Mouse (Mus musculus) megakaryocyte, embryonic 14.5 days (primary cell): ENCODE data around the gene Fry. TPM values are rescaled to one million over a fixed set of nuclear protein-coding genes. Genes with fewer than 3 reads are reported as not detected.

Experiments used
- H3K27me3 ChIP-seq: replicated peaks from 2 replicates; pipeline ENCODE3; 2012; ENCODE audit warnings: inconsistent platforms
- H3K36me3 ChIP-seq: replicated peaks from 2 replicates; pipeline ENCODE3; 2012; ENCODE audit warnings: low read length, inconsistent platforms, mixed read lengths
- H3K4me1 ChIP-seq: 2 replicates; pipeline ENCODE4 v1.6.1; 2012; ENCODE audit warnings: inconsistent platforms
- H3K4me3 ChIP-seq: replicated peaks from 2 replicates; pipeline ENCODE3; 2012; ENCODE audit warnings: moderate library complexity, mild to moderate bottlenecking, inconsistent platforms
- H3K9me3 ChIP-seq: 2 replicates; pipeline ENCODE4 v1.6.1; 2012; ENCODE audit warnings: inconsistent platforms
- FLI1 ChIP-seq: IDR thresholded peaks from 2 replicates; pipeline ENCODE4 v1.6.1; 2012; ENCODE audit warnings: low read length, inconsistent platforms, mixed read lengths
- GATA1 ChIP-seq: IDR thresholded peaks from 3 replicates; pipeline ENCODE4 v1.6.1; 2012; ENCODE audit warnings: mixed read lengths, low read length, inconsistent platforms, borderline replicate concordance
- polyA plus RNA-seq: library from polyadenylated mRNA; stranded (reverse); fragments of >175 nt; gene quantifications from 2 replicates; pipeline ENCODE4 v1.2.3, GENCODE M21; 2012; ENCODE audit warnings: low replicate concordance; ENCODE audit not compliant: insufficient read depth

Fry gene
- polyA plus RNA-seq, 1 experiment, result 1.5 TPM

GRCm38 (mm10) chr5:150294306-150294705 lies 175.9 kb downstream of the Fry start:
- no peak for TF ChIP-seq GATA1
- TF ChIP-seq FLI1, result no peak
- peaks cover 8% of the 10 kb centered on the region for H3K9me3 ChIP-seq
- H3K4me1 ChIP-seq, result no peaks in the 10 kb centered on the region
- no peak overlapping the region for H3K4me3 ChIP-seq
- no peaks in the 10 kb centered on the region for H3K36me3 ChIP-seq
- no peaks in the 10 kb centered on the region for H3K27me3 ChIP-seq

- Histone ChIP-seq H3K9me3 (0 out of 2 replicates have a peak, but pooled peaks cover 2% of the 10 kb centered on the region), H3K4me3 (no peak overlapping the region), H3K27me3 (no peaks in the 10 kb centered on the region), H3K36me3 (no peaks in the 10 kb centered on the region), H3K4me1 (no peaks in the 10 kb centered on the region)
- TF ChIP-seq GATA1 (no peak), FLI1 (no peak)
These were observed 176.7 kb downstream of the Fry start for GRCm38 (mm10) chr5:150295096-150295495.

GRCm38 (mm10) chr5:150298969-150299368 lies 180.5 kb downstream of the Fry start:
- H3K4me3 ChIP-seq, result no peak overlapping the region
- 0 out of 2 replicates have a peak, but pooled peaks cover 2% of the 10 kb centered on the region for H3K9me3 ChIP-seq
- TF ChIP-seq FLI1 (no peak), GATA1 (no peak)
- no peaks in the 10 kb centered on the region for H3K4me1 ChIP-seq
- H3K27me3 ChIP-seq, result no peaks in the 10 kb centered on the region
- no peaks in the 10 kb centered on the region for H3K36me3 ChIP-seq

GRCm38 (mm10) chr5:150302123-150302522 lies 183.7 kb downstream of the Fry start:
- no peaks in the 10 kb centered on the region for H3K36me3 ChIP-seq
- no peak overlapping the region for H3K4me3 ChIP-seq
- no peaks in the 10 kb centered on the region for H3K27me3 ChIP-seq
- TF ChIP-seq FLI1 (no peak), GATA1 (no peak)
- peaks cover 4% of the 10 kb centered on the region for H3K9me3 ChIP-seq
- no peaks in the 10 kb centered on the region for H3K4me1 ChIP-seq

GRCm38 (mm10) chr5:150302996-150303395 lies 184.6 kb downstream of the Fry start:
- H3K9me3 ChIP-seq, result peaks cover 10% of the 10 kb centered on the region
- TF ChIP-seq FLI1 (no peak), GATA1 (no peak)
- no peaks in the 10 kb centered on the region for H3K36me3 ChIP-seq
- no peak overlapping the region for H3K4me3 ChIP-seq
- no peaks in the 10 kb centered on the region for H3K4me1 ChIP-seq
- no peaks in the 10 kb centered on the region for H3K27me3 ChIP-seq

GRCm38 (mm10) chr5:150306497-150306896 lies 188.1 kb downstream of the Fry start:
- H3K4me1 ChIP-seq, result no peaks in the 10 kb centered on the region
- H3K9me3 ChIP-seq, result peaks cover 25% of the 10 kb centered on the region
- no peaks in the 10 kb centered on the region for H3K27me3 ChIP-seq
- H3K36me3 ChIP-seq, result peaks cover 12% of the 10 kb centered on the region
- no peak overlapping the region for H3K4me3 ChIP-seq
- no peak for TF ChIP-seq FLI1
- no peak for TF ChIP-seq GATA1

GRCm38 (mm10) chr5:150313229-150313628 lies 194.8 kb downstream of the Fry start:
- no peaks in the 10 kb centered on the region for H3K4me1 ChIP-seq
- H3K36me3 ChIP-seq, result peaks cover 15% of the 10 kb centered on the region
- no peak overlapping the region for H3K4me3 ChIP-seq
- no peaks in the 10 kb centered on the region for H3K27me3 ChIP-seq
- peaks cover 15% of the 10 kb centered on the region for H3K9me3 ChIP-seq
- TF ChIP-seq FLI1 (no peak), GATA1 (no peak)

GRCm38 (mm10) chr5:150314582-150314981 lies 196.1 kb downstream of the Fry start:
- TF ChIP-seq GATA1, result no peak
- no peak for TF ChIP-seq FLI1
- peaks cover 4% of the 10 kb centered on the region for H3K9me3 ChIP-seq
- H3K4me1 ChIP-seq, result no peaks in the 10 kb centered on the region
- no peak overlapping the region for H3K4me3 ChIP-seq
- no peaks in the 10 kb centered on the region for H3K27me3 ChIP-seq
- peaks cover 15% of the 10 kb centered on the region for H3K36me3 ChIP-seq

- no peaks in the 10 kb centered on the region for H3K27me3 ChIP-seq
- TF ChIP-seq GATA1 (no peak), FLI1 (no peak)
- H3K9me3 ChIP-seq, result peaks cover 8% of the 10 kb centered on the region
- H3K4me3 ChIP-seq, result no peak overlapping the region
- no peaks in the 10 kb centered on the region for H3K4me1 ChIP-seq
- peaks cover 12% of the 10 kb centered on the region for H3K36me3 ChIP-seq
These were observed 207.0 kb downstream of the Fry start for GRCm38 (mm10) chr5:150325411-150325810.

- TF ChIP-seq FLI1 (no peak), GATA1 (no peak)
- peaks cover 12% of the 10 kb centered on the region for H3K36me3 ChIP-seq
- H3K4me3 ChIP-seq, result no peak overlapping the region
- H3K27me3 ChIP-seq, result no peaks in the 10 kb centered on the region
- H3K9me3 ChIP-seq, result peaks cover 3% of the 10 kb centered on the region
- H3K4me1 ChIP-seq, result peaks cover 12% of the 10 kb centered on the region
These were observed 210.2 kb downstream of the Fry start for GRCm38 (mm10) chr5:150328686-150329085.

GRCm38 (mm10) chr5:150331821-150332220 lies 213.4 kb downstream of the Fry start:
- TF ChIP-seq GATA1, result no peak
- no peak for TF ChIP-seq FLI1
- H3K27me3 ChIP-seq, result no peaks in the 10 kb centered on the region
- H3K9me3 ChIP-seq, result peaks cover 10% of the 10 kb centered on the region
- peaks cover 3% of the 10 kb centered on the region for H3K36me3 ChIP-seq
- peaks cover 12% of the 10 kb centered on the region for H3K4me1 ChIP-seq
- H3K4me3 ChIP-seq, result no peak overlapping the region

- peaks cover 14% of the 10 kb centered on the region for H3K9me3 ChIP-seq
- no peaks in the 10 kb centered on the region for H3K27me3 ChIP-seq
- TF ChIP-seq FLI1 (no peak), GATA1 (no peak)
- no peaks in the 10 kb centered on the region for H3K36me3 ChIP-seq
- H3K4me3 ChIP-seq, result no peak overlapping the region
- peaks cover 12% of the 10 kb centered on the region for H3K4me1 ChIP-seq
These were observed 214.4 kb downstream of the Fry start for GRCm38 (mm10) chr5:150332810-150333209.
